Mouse (Mus musculus) Patski (cell line): ENCODE measurements around the gene Cep104. TPM values are rescaled to one million over a fixed set of nuclear protein-coding genes. Genes with fewer than 3 reads are reported as not detected.

Experiments
- ATAC-seq: fragments of 100-300 bp; one replicate; pipeline ENCODE4 v1.8.0; 2021
- CTCF ChIA-PET: fragments of 350-600 bp; sonication (Branson Sonifier 250); formaldehyde crosslinking; loops from one replicate; lab custom pipeline; 2022; ENCODE audit warnings: inconsistent platforms; lab: Charles Lee
- POLR2A ChIA-PET: fragments of 350-600 bp; sonication (Branson Sonifier 250); formaldehyde crosslinking; loops from one replicate; lab custom pipeline; 2022; ENCODE audit warnings: antibody characterized with exemption, inconsistent platforms; lab: Charles Lee
- DNase-seq: peaks from one replicate; pipeline ENCODE4 v3.0.0-alpha.2; 2011; ENCODE audit warnings: low read depth, low spot score
- H3K27me3 ChIP-seq: fragments of 371-371 bp; one replicate; pipeline ENCODE4 v1.5.1; 2021
- CTCF ChIP-seq: fragments of 100-300 bp; IDR thresholded peaks from one replicate; pipeline ENCODE4 v1.5.1; 2021
- in situ Hi-C: fragments of 300-500 bp; cut with MboI; formaldehyde crosslinking; loops from 3 replicates; pipeline ENCODE4 v1.11.1; 2018; ENCODE audit warnings: low pct_unique_long_range_greater_than_20kb, mixed read lengths
- polyA plus RNA-seq: library from polyadenylated mRNA; unstranded; gene quantifications from one replicate; pipeline ENCODE4 v1.2.3, GENCODE M21; 2021

The Cep104 gene
- polyA plus RNA-seq, result 19.2 TPM

- ChIA-PET CTCF (no interaction called here), POLR2A (interaction anchor here (1.0 kb wide), 1 partner anchor 15 kb away, joined by 3 read pairs; no protein-coding TSS in a partner anchor)
- in situ Hi-C loops, result no loop called here
- H3K27me3 ChIP-seq, result no peaks in the 10 kb centered on the region
- DNase-seq, result no peak
- TF ChIP-seq CTCF, result no peak
- ATAC-seq, result peak; percentile 93
Observed at GRCm38 (mm10) chr4:153974431-153975291, at the start of gene Cep104, which contains the start of gene Dffb. Cep104 (plus strand) TSS chr4:153975194. Dffb (minus strand) TSS chr4:153975126.

- in situ Hi-C loops, result no loop called here
- CTCF ChIA-PET, result no interaction called here
- DNase-seq (no peak), ATAC-seq (no peak)
- TF ChIP-seq CTCF, result no peak
- POLR2A ChIA-PET, result no interaction called here
- H3K27me3 ChIP-seq, result peaks cover 4% of the 10 kb centered on the region
Observed at GRCm38 (mm10) chr4:153928772-153929299, 46.2 kb upstream of the Cep104 start.

GRCm38 (mm10) chr4:153929425-153929824, 45.6 kb upstream of the Cep104 start:
- ChIA-PET POLR2A (no interaction called here), CTCF (no interaction called here)
- ATAC-seq (no peak), DNase-seq (no peak)
- in situ Hi-C loops, result no loop called here
- no peak for TF ChIP-seq CTCF
- peaks cover 4% of the 10 kb centered on the region for H3K27me3 ChIP-seq

GRCm38 (mm10) chr4:153929921-153930320, 45.1 kb upstream of the Cep104 start:
- ATAC-seq (no peak), DNase-seq (no peak)
- H3K27me3 ChIP-seq, result peaks cover 4% of the 10 kb centered on the region
- ChIA-PET CTCF (no interaction called here), POLR2A (no interaction called here)
- TF ChIP-seq CTCF, result no peak
- in situ Hi-C loops, result no loop called here

- no peaks in the 10 kb centered on the region for H3K27me3 ChIP-seq
- peak; percentile 59 for TF ChIP-seq CTCF
- in situ Hi-C loops, result no loop called here
- ChIA-PET POLR2A (no interaction called here), CTCF (no interaction called here)
- ATAC-seq, result no peak
- DNase-seq, result no peak
Observed at GRCm38 (mm10) chr4:153943243-153943642, 31.8 kb upstream of the Cep104 start.

GRCm38 (mm10) chr4:153944261-153944660, 30.7 kb upstream of the Cep104 start:
- TF ChIP-seq CTCF, result no peak
- ATAC-seq (no peak), DNase-seq (no peak)
- ChIA-PET POLR2A (no interaction called here), CTCF (no interaction called here)
- in situ Hi-C loops, result no loop called here
- no peaks in the 10 kb centered on the region for H3K27me3 ChIP-seq

GRCm38 (mm10) chr4:153945741-153946140, 29.3 kb upstream of the Cep104 start:
- ChIA-PET POLR2A (no interaction called here), CTCF (no interaction called here)
- no peak for ATAC-seq
- H3K27me3 ChIP-seq, result no peaks in the 10 kb centered on the region
- no peak for TF ChIP-seq CTCF
- DNase-seq, result no peak
- in situ Hi-C loops, result no loop called here

GRCm38 (mm10) chr4:153950372-153950771, 24.6 kb upstream of the Cep104 start:
- no peaks in the 10 kb centered on the region for H3K27me3 ChIP-seq
- POLR2A ChIA-PET, result no interaction called here
- ATAC-seq (no peak), DNase-seq (no peak)
- TF ChIP-seq CTCF, result no peak
- CTCF ChIA-PET, result no interaction called here
- in situ Hi-C loops, result no loop called here

- POLR2A ChIA-PET, result no interaction called here
- in situ Hi-C loops, result no loop called here
- no peak for TF ChIP-seq CTCF
- CTCF ChIA-PET, result no interaction called here
- no peak for DNase-seq
- ATAC-seq, result no peak
- H3K27me3 ChIP-seq, result no peaks in the 10 kb centered on the region
Observed at GRCm38 (mm10) chr4:153951150-153951549, 23.8 kb upstream of the Cep104 start.

GRCm38 (mm10) chr4:153951692-153952091, 23.3 kb upstream of the Cep104 start:
- in situ Hi-C loops, result no loop called here
- ATAC-seq, result no peak
- no peak for TF ChIP-seq CTCF
- ChIA-PET POLR2A (no interaction called here), CTCF (no interaction called here)
- no peaks in the 10 kb centered on the region for H3K27me3 ChIP-seq
- DNase-seq, result no peak

- in situ Hi-C loops, result no loop called here
- CTCF ChIA-PET, result no interaction called here
- H3K27me3 ChIP-seq, result no peaks in the 10 kb centered on the region
- POLR2A ChIA-PET, result no interaction called here
- DNase-seq, result no peak
- no peak for ATAC-seq
- no peak for TF ChIP-seq CTCF
Observed at GRCm38 (mm10) chr4:153955651-153956050, 19.3 kb upstream of the Cep104 start.
